Mouse (Mus musculus): ENCODE results near the gene Cwh43. TPM values are rescaled to one million over a fixed set of nuclear protein-coding genes. Genes with fewer than 3 reads are reported as not detected.

Cwh43 gene
- polyA plus RNA-seq (2012; rRNA removed) (not detected in 2 replicates), polyA plus RNA-seq (2014; fragmentation: Nextera tagmentation; extraction: Ambion mirVana) (not detected in 2 replicates)

DNA sequence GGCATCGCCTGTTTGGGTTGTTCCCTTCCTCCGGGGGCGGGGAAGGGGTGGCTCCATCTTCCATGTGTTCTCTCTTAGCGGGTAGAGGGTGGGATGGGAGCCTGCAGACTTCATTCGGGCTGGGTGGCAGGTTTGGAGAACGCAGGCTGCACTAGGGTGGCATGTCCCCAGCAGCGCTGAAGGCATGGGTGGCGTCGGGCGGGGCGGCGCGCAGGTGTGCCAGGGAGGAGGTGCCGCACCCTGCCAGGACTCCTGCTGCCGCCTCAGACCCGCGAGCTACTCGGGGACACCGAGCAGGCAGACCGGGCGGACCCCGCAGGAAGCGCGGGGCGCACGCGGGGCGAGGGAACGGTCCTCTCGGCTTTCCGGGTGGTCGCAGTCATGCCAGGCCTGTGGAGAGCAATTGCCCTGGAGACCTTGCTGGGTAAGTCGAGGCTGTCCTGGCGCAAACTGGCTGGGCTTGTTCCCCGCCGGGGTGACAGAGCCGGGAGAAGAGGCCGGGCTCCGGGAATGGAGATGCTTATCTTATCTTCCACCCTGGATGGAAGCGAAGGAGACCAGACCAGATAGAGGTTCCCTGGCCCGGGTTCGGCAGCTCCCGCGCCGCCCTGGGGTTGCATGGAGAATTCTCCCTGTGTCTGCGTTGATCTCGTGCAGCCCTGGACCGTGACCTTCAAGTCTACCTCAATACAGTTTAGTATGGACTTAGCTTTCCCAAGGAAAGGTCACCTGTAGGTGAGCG lies at the start of gene Cwh43:
Cwh43 (plus strand) TSS at position 95 of the 742 bp plus-strand sequence.
- DNase-seq (ENCODE audit: low read depth in 3 of 3, low spot score in 3 of 3), result no peak
- Histone ChIP-seq H3K27me3 (ENCODE audit: control insufficient read depth, insufficient read depth, low read length) (peaks cover 21% of the 10 kb centered on the region), H3K9me3 (ENCODE audit: control insufficient read depth, low read length) (no peaks in the 10 kb centered on the region), H3K9ac (replicated peaks) (no peak within 1 kb of the TSS), H3K4me1 (replicated peaks; ENCODE audit: control insufficient read depth in 2 of 2, insufficient read depth in 2 of 2, low read length in 1 of 2) (no peaks in the 10 kb centered on the region), H3K4me2 (ENCODE audit: low read depth) (no peak within 1 kb of the TSS), H3K27ac (no peak within 1 kb of the TSS), H3K4me3 (ENCODE audit: insufficient read depth in 1 of 2, low read depth in 2 of 2, low read length in 2 of 2) (no peak within 1 kb of the TSS), H3K36me3 (replicated peaks; ENCODE audit: control insufficient read depth, insufficient read depth, low read depth) (no peaks in the 10 kb centered on the region)
- 4% methylated on average over 49 of the region's 49 CpGs for WGBS (ENCODE audit: insufficient replicate concordance)
- TF ChIP-seq EP300 (IDR thresholded peaks at IDR 0.05; ENCODE audit: low read depth), result no peak
- TF ChIP-seq CTCF (IDR thresholded peaks at IDR 0.05; ENCODE audit: low read depth), result no peak
- no peak for ATAC-seq (ENCODE audit: insufficient read depth)

DNA sequence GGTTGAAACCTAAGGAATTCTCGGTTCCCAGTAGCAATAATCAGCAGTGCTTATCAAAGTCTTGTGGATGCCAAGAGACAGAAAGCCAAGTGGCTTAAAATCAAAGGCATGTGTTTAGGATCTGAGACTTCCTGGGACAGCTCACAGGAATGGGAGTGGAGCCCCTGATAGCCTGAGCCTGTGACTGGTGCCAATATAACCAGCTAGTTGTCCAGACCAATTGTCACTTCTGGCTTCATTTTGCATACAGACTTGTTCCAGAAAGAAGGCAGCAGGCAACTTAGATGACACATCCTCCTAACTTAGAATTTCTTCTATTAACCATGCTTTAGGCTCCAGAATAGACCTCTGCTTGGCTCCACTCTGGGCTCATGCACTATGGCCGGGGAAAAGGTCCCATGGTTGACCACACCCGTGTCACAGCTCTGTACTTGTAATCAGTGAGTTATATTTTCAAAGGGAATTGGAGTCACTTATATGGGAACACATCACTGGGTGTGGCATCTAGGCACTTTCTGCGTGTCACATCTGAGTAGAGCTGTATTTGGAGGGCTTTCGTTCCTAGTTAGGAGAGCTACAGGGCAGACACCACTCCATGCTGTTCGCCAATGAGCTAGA lies 46.6 kb upstream of the Cwh43 start:
- H3K36me3 ChIP-seq (replicated peaks; ENCODE audit: control insufficient read depth, insufficient read depth, low read depth), result no peaks in the 10 kb centered on the region
- H3K9me3 ChIP-seq (ENCODE audit: control insufficient read depth, low read length), result no peaks in the 10 kb centered on the region
- ATAC-seq (ENCODE audit: insufficient read depth), result no peak
- H3K4me3 ChIP-seq (ENCODE audit: insufficient read depth in 1 of 2, low read depth in 2 of 2, low read length in 2 of 2), result peak overlapping the region in 1 of 2 experiments; percentile 7; a peak in 1 of 4 replicates
- H3K27ac ChIP-seq, result no peak overlapping the region
- WGBS (ENCODE audit: insufficient replicate concordance), result 53% methylated on average over 6 of the region's 6 CpGs
- H3K4me1 ChIP-seq (replicated peaks; ENCODE audit: control insufficient read depth in 2 of 2, insufficient read depth in 2 of 2, low read length in 1 of 2), result peaks cover 42 to 49% of the 10 kb centered on the region in 2 experiments
- peaks cover 2% of the 10 kb centered on the region; the same call in 1 of the 2 replicates for H3K27me3 ChIP-seq (ENCODE audit: control insufficient read depth, insufficient read depth, low read length)
- no peak for DNase-seq (ENCODE audit: low read depth in 3 of 3, low spot score in 3 of 3)
- TF ChIP-seq CTCF (IDR thresholded peaks at IDR 0.05; ENCODE audit: low read depth), result no peak
- TF ChIP-seq EP300 (IDR thresholded peaks at IDR 0.05; ENCODE audit: low read depth), result no peak
- H3K4me2 ChIP-seq (ENCODE audit: low read depth), result peak overlapping the region; percentile 45; the same call in 1 of the 2 replicates
- H3K9ac ChIP-seq (replicated peaks), result no peak overlapping the region

DNA sequence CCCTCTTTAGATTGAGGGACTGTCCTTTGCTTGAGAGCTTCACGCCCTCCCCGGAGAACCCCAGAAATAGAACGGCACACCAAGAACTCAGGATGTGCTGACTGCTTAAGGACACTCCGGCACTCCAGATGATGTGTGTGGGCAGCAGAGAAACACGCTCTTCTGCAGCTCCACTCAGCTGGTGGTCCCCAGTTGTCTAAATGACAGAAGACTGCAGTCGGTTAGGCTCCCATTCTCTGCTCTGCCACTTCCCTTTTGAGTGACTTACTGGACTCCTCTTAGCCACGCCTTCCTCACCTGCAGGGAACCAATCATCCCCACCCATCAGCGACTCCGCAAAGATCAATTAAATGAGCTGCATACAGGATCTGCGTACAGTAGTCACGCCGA lies 46.1 kb upstream of the Cwh43 start:
- WGBS (ENCODE audit: insufficient replicate concordance), result 37% methylated on average over 12 of the region's 12 CpGs
- Histone ChIP-seq H3K9ac (replicated peaks) (no peak overlapping the region), H3K27ac (no peak overlapping the region), H3K27me3 (ENCODE audit: control insufficient read depth, insufficient read depth, low read length) (peaks cover 2% of the 10 kb centered on the region; the same call in 1 of the 2 replicates), H3K36me3 (replicated peaks; ENCODE audit: control insufficient read depth, insufficient read depth, low read depth) (no peaks in the 10 kb centered on the region), H3K4me2 (ENCODE audit: low read depth) (peak overlapping the region; percentile 45), H3K4me3 (ENCODE audit: insufficient read depth in 1 of 2, low read depth in 2 of 2, low read length in 2 of 2) (peak overlapping the region in 1 of 2 experiments; percentile 7; a peak in 1 of 4 replicates), H3K9me3 (ENCODE audit: control insufficient read depth, low read length) (no peaks in the 10 kb centered on the region), H3K4me1 (replicated peaks; ENCODE audit: control insufficient read depth in 2 of 2, insufficient read depth in 2 of 2, low read length in 1 of 2) (peaks cover 42 to 49% of the 10 kb centered on the region in 2 experiments)
- no peak for ATAC-seq (ENCODE audit: insufficient read depth)
- DNase-seq (ENCODE audit: low read depth in 3 of 3, low spot score in 3 of 3), result no peak
- TF ChIP-seq EP300 (IDR thresholded peaks at IDR 0.05; ENCODE audit: low read depth) (no peak), CTCF (IDR thresholded peaks at IDR 0.05; ENCODE audit: low read depth) (no peak)

DNA sequence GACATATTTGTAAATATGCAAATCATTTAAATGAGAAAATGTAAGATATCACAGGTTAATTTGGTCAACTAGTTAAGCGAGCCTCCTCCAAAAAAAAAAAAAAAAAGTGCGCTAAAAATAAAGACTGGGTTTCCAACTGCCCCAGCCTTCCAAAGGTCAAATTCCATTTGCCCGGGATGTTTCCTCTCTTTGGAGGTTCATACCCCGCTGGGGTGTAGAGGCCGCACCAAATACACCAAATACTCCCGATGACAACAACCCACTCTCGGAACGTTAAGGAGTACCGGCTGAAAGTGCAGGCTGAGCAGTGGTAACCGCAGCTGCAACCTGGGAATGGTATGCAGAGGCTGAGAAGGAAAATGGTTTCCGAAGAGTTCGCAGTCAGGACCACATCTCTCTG lies 45.6 kb upstream of the Cwh43 start:
- WGBS (ENCODE audit: insufficient replicate concordance), result 32% methylated on average over 12 of the region's 12 CpGs
- no peak overlapping the region for H3K9ac ChIP-seq (replicated peaks)
- peak overlapping the region; percentile 45 for H3K4me2 ChIP-seq (ENCODE audit: low read depth)
- no peaks in the 10 kb centered on the region for H3K36me3 ChIP-seq (replicated peaks; ENCODE audit: control insufficient read depth, insufficient read depth, low read depth)
- H3K4me1 ChIP-seq (replicated peaks; ENCODE audit: control insufficient read depth in 2 of 2, insufficient read depth in 2 of 2, low read length in 1 of 2), result peaks cover 42 to 49% of the 10 kb centered on the region in 2 experiments
- H3K27me3 ChIP-seq (ENCODE audit: control insufficient read depth, insufficient read depth, low read length), result peaks cover 2% of the 10 kb centered on the region; the same call in 1 of the 2 replicates
- H3K27ac ChIP-seq, result no peak overlapping the region
- H3K4me3 ChIP-seq (ENCODE audit: insufficient read depth in 1 of 2, low read depth in 2 of 2, low read length in 2 of 2), result no peak overlapping the region
- H3K9me3 ChIP-seq (ENCODE audit: control insufficient read depth, low read length), result no peaks in the 10 kb centered on the region
- no peak for TF ChIP-seq CTCF (IDR thresholded peaks at IDR 0.05; ENCODE audit: low read depth)
- no peak for TF ChIP-seq EP300 (IDR thresholded peaks at IDR 0.05; ENCODE audit: low read depth)
- DNase-seq (ENCODE audit: low read depth in 3 of 3, low spot score in 3 of 3) (no peak), ATAC-seq (ENCODE audit: insufficient read depth) (no peak)

DNA sequence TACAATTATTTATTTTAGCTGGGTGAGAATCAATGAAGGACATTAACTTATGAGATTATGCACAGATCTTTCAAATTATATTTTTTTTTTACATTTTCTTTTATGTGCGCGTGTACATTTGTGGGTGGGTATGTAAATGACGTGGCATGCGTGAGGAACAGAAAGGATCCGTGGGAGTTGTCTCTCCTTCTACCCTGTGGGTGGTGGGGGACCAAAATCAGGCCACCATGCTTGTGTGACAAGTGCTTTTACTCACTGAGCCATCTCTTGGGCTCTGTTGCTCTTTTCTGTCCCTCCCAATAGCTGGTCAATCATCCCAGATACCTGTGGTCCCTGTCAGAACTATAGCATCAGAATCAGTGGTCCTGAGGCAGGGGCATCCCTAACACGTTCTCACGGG lies 43.5 kb upstream of the Cwh43 start:
- Histone ChIP-seq H3K9ac (replicated peaks) (no peak overlapping the region), H3K4me2 (ENCODE audit: low read depth) (no peak overlapping the region), H3K27ac (no peak overlapping the region), H3K9me3 (ENCODE audit: control insufficient read depth, low read length) (no peaks in the 10 kb centered on the region), H3K36me3 (replicated peaks; ENCODE audit: control insufficient read depth, insufficient read depth, low read depth) (no peaks in the 10 kb centered on the region), H3K27me3 (ENCODE audit: control insufficient read depth, insufficient read depth, low read length) (peaks cover 2% of the 10 kb centered on the region; the same call in 1 of the 2 replicates), H3K4me3 (ENCODE audit: insufficient read depth in 1 of 2, low read depth in 2 of 2, low read length in 2 of 2) (no peak overlapping the region), H3K4me1 (replicated peaks; ENCODE audit: control insufficient read depth in 2 of 2, insufficient read depth in 2 of 2, low read length in 1 of 2) (peaks cover 33 to 38% of the 10 kb centered on the region in 2 experiments)
- TF ChIP-seq EP300 (IDR thresholded peaks at IDR 0.05; ENCODE audit: low read depth) (no peak), CTCF (IDR thresholded peaks at IDR 0.05; ENCODE audit: low read depth) (no peak)
- 86% methylated on average over 7 of the region's 7 CpGs for WGBS (ENCODE audit: insufficient replicate concordance)
- DNase-seq (ENCODE audit: low read depth in 3 of 3, low spot score in 3 of 3) (no peak), ATAC-seq (ENCODE audit: insufficient read depth) (no peak)
